Mouse (Mus musculus) kidney, adult 10 weeks (tissue): ENCODE results near the gene Lce1i. TPM values are rescaled to one million over a fixed set of nuclear protein-coding genes. Genes with fewer than 3 reads are reported as not detected.

Experiments
- polyA plus RNA-seq: library from polyadenylated mRNA; stranded (reverse); fragments of 350-450 nt; fragmentation: Illumina TruSeq; extraction: RNeasy Lipid Tissue Mini Kit (QIAGEN cat#74804); gene quantifications from one replicate; pipeline ENCODE4 v1.2.3, GENCODE M21; 2014; ENCODE audit warnings: low read depth, low replicate concordance

Lce1i gene
- not detected for polyA plus RNA-seq

GRCm38 (mm10) chr3:92778799-92779198 lies at the start of gene Lce1i:
Lce1i (minus strand) TSS chr3:92778899.

GRCm38 (mm10) chr3:92827108-92827507 lies 48.4 kb upstream of the Lce1i start, which contains the start of gene Kprp:
Kprp (minus strand) TSS chr3:92827247.

GRCm38 (mm10) chr3:92807791-92808190 lies 29.1 kb upstream of the Lce1i start, which contains the start of gene Lce1k:
Lce1k (minus strand) TSS chr3:92807891.

GRCm38 (mm10) chr3:92790414-92790813 lies 11.7 kb upstream of the Lce1i start, which contains the start of gene Lce1j:
Lce1j (minus strand) TSS chr3:92790514.

GRCm38 (mm10) chr3:92764965-92765364 lies 13.7 kb downstream of the Lce1i start, which contains the start of gene Lce1h:
Lce1h (minus strand) TSS chr3:92765065.

GRCm38 (mm10) chr3:92752238-92752637 lies 26.5 kb downstream of the Lce1i start, which contains the start of gene Lce1g:
Lce1g (minus strand) TSS chr3:92752338.

GRCm38 (mm10) chr3:92738996-92739395 lies 39.7 kb downstream of the Lce1i start, which contains the start of gene Gm38119:
Gm38119 (minus strand) TSS chr3:92739096.

Other genes with a start within 250 kb of the Lce1i start
- gene 2310046K23Rik, start 244.4 kb downstream of the Lce1i start, polyA plus RNA-seq: not detected
- 0.24 TPM for gene Ivl, start 205.2 kb downstream of the Lce1i start, polyA plus RNA-seq
- 2.1 TPM for gene Smcp, start 189.9 kb downstream of the Lce1i start, polyA plus RNA-seq
- not detected for gene 2210017I01Rik, start 171.4 kb downstream of the Lce1i start, polyA plus RNA-seq
- gene Lce6a, start 157.2 kb downstream of the Lce1i start, polyA plus RNA-seq: not detected
- gene Lce1a1, start 130.6 kb downstream of the Lce1i start, polyA plus RNA-seq: not detected
- not detected for gene Lce1b, start 122.0 kb downstream of the Lce1i start, polyA plus RNA-seq
- gene Lce1a2, start 108.6 kb downstream of the Lce1i start, polyA plus RNA-seq: not detected
- not detected for gene Lce1c, start 99.7 kb downstream of the Lce1i start, polyA plus RNA-seq
- not detected for gene Lce1d, start 91.7 kb downstream of the Lce1i start, polyA plus RNA-seq
- gene Lce1e, start 69.8 kb downstream of the Lce1i start, polyA plus RNA-seq: not detected
- not detected for gene Lce1f, start 58.5 kb downstream of the Lce1i start, polyA plus RNA-seq
- gene Gm38119, start 39.8 kb downstream of the Lce1i start, polyA plus RNA-seq: not detected
- gene Lce1g, start 26.6 kb downstream of the Lce1i start, polyA plus RNA-seq: not detected
- gene Lce1h, start 13.8 kb downstream of the Lce1i start, polyA plus RNA-seq: not detected
- not detected for gene Lce1j, start 11.6 kb upstream of the Lce1i start, polyA plus RNA-seq
- not detected for gene Lce1k, start 29.0 kb upstream of the Lce1i start, polyA plus RNA-seq
- not detected for gene Kprp, start 48.3 kb upstream of the Lce1i start, polyA plus RNA-seq
- not detected for gene Lce1l, start 72.4 kb upstream of the Lce1i start, polyA plus RNA-seq
- not detected for gene 2310050C09Rik, start 91.3 kb upstream of the Lce1i start, polyA plus RNA-seq
- not detected for gene Lce3a, start 147.3 kb upstream of the Lce1i start, polyA plus RNA-seq
- not detected for gene Lce3b, start 154.1 kb upstream of the Lce1i start, polyA plus RNA-seq
- gene Lce3c, start 165.6 kb upstream of the Lce1i start, polyA plus RNA-seq: not detected
- not detected for gene Lce3d, start 178.5 kb upstream of the Lce1i start, polyA plus RNA-seq
- gene Lce3e, start 188.2 kb upstream of the Lce1i start, polyA plus RNA-seq: not detected
- gene Lce3f, start 213.3 kb upstream of the Lce1i start, polyA plus RNA-seq: not detected
- gene Crct1, start 236.8 kb upstream of the Lce1i start, polyA plus RNA-seq: not detected
- gene Lce1m, start 240.2 kb upstream of the Lce1i start, polyA plus RNA-seq: not detected